Mouse (Mus musculus) right cerebral cortex, postnatal 4 days (tissue): ENCODE results near the gene Speg.

ENCODE experiments used
- DNase-seq: peaks from one replicate; pipeline ENCODE4 v3.0.0-alpha.2; 2022

Gene Speg

DNA sequence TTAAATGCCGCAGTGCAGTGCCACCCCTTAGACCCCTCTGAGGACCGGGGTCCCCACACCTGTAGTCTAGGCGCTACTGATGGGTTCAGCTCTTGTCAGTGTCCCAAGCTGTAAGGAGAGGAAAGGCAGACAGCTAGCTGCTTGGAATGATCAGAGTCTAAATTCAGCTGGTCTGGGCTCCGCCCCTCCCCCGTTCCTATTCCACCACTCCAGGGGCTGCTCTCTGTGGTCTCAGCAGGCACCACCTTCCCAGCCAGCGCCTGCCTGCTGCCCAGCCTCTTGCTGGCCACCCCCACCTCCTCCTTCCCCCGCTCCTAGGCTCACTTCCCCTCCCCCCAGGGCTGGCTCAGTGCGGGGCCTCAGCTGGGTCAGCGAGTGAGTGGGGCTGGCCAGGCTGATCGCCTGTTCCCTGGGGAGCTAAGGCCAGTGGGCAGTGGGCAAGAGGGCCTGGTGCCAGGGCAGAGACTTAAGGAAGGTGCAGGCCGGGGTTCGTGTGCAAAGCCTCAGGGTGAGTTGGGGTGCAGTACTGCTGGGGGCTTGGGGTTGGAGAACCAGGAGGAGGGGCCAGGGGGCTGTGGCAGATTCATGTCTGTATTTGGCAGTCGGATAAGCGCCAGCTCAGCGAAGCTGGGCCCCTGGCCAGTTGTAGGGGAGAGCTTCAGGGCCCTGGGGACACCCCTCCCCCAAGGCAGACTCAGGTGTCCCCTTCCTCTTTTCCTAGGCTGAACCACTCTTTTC, 24.8 kb downstream of the Speg start:
- DNase-seq = peak; percentile 53

DNA sequence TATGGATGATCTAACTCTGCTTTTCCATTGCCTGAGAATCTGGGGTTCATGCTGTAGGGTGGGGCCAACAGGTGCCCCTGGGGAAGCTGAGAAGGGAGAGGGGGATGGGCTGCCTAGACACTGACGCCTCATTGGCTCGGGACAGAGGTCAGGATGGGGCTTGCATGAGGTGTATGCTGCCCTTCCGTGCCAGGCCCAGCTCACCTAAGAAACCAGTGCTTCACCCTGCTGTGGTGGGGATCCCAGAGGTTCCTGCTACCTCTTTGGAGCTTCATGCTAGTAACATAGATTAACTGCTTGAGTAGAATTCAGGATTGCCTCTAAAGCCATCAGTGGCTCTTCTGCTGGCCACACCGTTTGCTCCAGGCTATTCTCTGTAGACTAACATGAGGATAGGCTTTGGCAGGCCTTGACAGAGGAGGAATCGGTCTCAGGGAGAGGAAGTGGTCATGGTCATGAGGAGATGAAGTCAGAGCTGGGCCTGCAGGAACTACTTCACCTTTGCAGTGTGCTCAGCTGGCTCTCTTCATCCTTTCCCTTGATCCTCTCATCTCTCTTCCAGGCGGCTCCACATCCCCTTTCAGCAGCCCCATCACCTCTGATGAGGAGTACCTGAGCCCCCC, 25.5 kb downstream of the Speg start:
- no peak for DNase-seq

DNA sequence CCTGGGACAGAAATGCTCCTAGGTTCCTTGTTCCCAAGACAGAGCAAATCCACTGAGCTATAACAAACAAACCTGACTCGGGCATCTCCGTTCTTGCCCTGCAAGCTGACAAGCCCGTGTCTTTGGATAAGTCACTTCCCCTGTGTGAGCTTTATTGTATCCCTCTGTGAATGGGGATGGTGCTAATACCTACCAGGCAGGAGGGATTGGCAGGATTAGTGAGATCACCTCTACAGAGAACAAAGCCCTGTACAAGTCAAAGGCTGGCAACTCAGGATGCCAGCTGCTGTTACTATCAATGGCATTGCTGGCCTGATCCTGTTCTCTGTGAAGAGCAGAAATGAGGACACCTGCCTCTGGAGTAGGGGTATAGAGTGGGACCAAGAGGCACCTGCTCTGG, 30.4 kb downstream of the Speg start:
- no peak for DNase-seq

GRCm38 (mm10) chr1:75406173-75406572, 31.1 kb downstream of the Speg start:
- no peak for DNase-seq

DNA sequence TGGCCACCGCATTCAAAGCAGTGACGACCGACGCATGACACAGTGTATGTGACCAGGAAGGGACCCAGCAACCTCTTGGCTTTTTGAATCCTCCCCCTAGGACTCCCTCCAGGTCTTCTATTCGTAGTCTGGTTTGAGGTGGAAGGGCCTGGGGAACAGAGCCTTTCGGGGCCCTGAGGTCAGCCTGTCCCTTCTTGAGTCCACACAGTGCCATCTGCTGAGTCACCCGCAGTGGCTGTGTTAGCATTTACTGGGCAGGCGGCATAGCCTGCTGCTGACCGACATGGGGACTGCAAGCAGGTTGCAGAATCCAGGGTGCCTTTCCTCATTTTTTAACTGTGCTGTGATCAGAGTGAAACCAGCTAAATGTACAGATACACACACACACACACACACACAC, 32.0 kb downstream of the Speg start:
- no peak for DNase-seq

GRCm38 (mm10) chr1:75408210-75408609, 33.1 kb downstream of the Speg start:
- DNase-seq = no peak

DNA sequence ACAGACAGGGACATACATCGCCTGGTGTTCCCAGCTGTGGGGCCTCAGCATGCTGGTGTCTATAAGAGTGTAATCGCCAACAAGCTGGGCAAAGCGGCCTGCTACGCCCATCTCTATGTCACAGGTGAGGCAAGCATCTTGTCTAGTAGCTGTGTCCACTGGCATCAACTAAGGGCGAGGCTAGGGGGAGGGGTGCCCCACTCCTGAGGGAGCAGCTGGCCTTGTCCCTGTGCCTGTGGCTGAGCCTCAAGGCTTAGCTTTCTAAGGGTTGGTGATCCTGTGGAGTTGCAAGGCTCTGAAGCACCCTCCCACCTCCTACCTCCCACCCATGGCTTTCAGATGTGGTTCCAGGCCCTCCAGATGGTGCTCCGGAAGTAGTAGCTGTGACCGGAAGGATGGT, 34.9 kb downstream of the Speg start:
- no peak for DNase-seq

DNA sequence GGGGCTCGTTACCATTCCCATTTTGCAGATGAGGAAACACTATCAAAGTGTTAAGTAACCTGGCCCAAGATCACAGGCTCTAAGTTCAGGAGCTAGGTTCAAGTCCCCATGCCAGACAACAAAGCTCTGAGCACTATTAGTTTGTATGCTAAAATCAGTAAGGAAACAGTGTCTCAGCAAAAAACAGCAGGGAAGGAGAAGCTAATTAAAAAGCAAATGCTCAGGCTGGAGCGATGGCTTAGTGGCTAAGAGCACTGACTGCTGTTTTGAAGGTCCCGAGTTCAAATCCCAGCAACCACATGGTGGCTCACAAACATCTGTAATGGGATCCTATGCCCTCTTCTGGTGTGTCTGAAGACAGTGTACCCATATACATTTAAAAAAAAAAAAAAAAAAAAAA, 37.1 kb downstream of the Speg start:
- no peak for DNase-seq

DNA sequence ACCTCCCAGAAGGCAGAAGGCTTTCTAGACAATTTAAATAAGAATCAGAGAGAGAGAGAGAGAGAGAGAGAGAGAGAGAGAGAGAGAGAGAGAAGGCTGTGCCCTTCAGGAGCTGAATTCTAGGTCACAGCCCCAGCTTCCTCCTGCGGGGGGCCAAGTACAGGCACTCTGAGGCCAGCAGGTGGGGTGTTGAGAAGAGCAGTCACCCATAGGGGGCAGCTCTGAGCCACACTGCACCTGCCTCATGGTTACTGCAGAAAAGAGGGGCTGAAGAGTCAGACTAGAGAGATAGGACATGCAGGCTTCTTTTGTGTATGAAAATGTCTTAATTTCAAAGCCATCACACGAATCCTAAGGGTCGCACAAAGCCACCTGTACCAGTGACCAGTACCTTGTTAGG, 38.7 kb downstream of the Speg start:
- no peak for DNase-seq

GRCm38 (mm10) chr1:75421794-75422193, 46.7 kb downstream of the Speg start:
- DNase-seq = no peak

DNA sequence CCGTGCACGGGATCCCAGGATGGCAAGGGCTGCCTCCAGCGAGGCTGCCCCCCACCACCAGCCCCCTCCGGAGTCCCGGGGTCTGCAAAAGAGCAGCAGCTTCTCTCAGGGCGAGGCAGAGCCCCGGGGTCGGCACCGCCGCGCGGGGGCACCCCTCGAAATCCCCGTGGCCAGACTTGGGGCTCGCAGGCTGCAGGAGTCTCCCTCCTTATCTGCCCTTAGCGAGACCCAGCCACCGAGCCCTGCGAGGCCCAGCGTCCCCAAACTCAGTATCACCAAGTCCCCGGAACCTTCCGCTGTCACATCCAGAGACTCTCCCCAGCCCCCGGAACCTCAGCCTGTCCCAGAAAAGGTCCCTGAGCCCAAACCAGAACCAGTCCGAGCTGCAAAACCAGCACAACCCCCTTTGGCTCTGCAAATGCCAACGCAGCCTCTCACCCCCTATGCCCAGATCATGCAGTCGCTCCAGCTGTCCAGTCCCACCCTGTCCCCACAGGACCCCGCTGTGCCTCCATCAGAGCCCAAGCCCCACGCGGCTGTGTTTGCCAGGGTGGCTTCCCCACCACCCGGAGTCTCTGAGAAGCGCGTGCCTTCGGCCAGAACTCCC, 47.2 kb downstream of the Speg start:
- DNase-seq = no peak

DNA sequence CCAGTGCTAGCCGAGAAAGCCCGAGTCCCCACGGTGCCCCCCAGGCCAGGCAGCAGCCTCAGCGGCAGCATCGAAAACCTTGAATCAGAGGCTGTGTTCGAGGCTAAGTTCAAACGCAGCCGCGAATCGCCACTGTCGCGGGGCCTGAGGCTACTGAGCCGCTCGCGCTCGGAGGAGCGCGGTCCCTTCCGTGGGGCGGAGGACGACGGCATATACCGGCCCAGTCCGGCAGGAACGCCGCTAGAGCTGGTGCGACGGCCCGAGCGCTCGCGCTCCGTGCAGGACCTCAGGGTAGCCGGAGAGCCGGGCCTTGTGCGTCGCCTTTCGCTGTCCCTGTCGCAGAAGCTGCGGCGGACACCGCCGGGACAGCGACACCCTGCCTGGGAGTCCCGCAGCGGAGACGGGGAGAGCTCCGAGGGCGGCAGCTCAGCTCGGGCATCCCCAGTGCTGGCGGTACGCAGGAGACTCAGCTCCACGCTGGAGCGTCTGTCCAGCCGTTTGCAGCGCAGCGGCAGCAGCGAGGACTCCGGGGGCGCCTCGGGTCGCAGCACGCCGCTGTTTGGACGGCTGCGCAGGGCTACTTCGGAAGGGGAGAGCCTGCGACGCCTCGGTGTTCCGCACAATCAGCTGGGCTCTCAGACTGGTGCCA, 47.9 kb downstream of the Speg start:
- peak; percentile 41 for DNase-seq

- DNase-seq = no peak
Observed at GRCm38 (mm10) chr1:75423780-75424390, 48.8 kb downstream of the Speg start.

- DNase-seq = peak; percentile 68
Observed at GRCm38 (mm10) chr1:75425796-75426471, 50.8 kb downstream of the Speg start.

GRCm38 (mm10) chr1:75435475-75436328, 60.6 kb downstream of the Speg start, which contains the start of gene Gmppa:
Gene Gmppa, plus strand, starts transcription at chr1:75435930.
- DNase-seq = peak; percentile 77

DNA sequence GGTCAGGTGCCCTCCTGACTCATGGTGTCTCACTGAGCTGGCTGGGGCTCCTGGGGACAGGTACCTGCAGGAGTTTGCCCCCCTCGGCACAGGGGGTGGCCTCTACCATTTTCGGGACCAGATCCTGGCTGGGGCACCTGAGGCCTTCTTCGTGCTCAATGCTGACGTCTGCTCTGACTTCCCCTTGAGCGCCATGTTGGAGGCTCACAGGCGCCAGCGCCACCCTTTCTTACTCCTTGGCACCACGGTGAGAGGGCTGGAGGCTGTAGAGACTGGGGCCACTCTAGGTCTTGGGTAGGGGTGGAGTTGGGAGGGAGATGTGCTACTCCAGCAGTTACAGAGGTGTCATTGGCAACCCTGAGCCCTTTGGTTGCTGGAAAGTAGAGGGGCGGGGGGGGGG, 63.7 kb downstream of the Speg start:
- no peak for DNase-seq

DNA sequence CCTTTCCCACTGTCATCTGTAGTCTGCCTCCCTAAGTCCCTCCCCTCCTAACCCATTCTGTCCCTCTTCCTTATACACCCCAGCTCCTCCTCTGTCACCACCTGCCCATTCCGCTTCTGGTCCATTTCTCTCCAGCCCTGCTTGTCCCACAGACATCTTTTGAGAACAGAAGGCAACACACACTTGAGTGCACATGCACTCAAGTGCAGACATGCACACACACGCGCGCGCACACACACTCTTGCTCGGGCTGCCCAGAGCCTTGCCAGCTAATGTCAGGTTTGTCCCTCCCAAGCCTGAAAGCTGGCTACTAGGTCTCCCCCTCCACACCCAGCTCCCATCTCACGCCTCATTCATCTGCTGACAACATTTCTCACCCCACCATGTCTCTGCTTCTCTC, 65.6 kb downstream of the Speg start:
- no peak for DNase-seq

GRCm38 (mm10) chr1:75441471-75441996, 66.4 kb downstream of the Speg start:
- DNase-seq = no peak

DNA sequence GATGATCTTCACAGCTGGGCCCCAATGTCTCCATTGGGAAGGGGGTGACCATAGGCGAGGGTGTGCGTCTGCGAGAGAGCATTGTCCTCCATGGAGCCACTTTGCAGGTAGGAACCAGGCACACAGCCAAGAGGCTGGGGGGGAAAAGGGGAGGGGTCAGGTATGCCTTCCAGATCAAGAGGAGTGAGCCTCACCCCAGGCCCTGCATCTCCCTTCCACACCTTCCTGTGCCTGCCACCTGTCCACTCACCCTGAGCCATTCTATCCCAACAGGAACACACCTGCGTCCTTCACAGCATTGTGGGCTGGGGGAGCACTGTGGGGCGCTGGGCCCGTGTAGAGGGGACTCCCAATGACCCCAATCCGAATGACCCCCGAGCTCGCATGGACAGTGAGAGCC, 67.1 kb downstream of the Speg start:
- no peak for DNase-seq

DNA sequence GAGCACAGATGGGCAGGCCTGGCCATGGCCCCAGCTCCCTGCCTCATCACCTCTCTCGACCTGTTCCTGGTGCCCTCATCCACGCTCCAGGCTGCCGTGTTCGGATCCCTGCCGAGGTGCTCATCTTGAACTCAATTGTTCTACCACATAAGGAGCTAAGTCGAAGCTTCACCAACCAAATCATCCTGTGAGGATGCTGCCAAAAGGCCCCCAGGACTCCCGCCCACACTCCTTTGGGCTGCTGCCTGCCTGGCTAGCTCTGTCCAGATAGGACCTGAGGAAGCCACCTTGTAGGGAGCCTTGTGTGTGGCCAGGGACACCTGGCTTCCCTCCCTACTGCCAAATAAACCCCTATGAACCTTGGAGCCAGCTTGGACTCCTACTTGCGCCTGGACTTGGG, 67.7 kb downstream of the Speg start:
- no peak for DNase-seq

- DNase-seq = no peak
Observed at GRCm38 (mm10) chr1:75443247-75444024, 68.3 kb downstream of the Speg start.
